Mouse (Mus musculus): ENCODE measurements at regions not wholly inside any gene's neighbourhood (a gene's known extent, or its start where the extent isn't known, plus 50 kb on each side); places are given as distances from the start of the nearest gene placed in this dataset.

DNA sequence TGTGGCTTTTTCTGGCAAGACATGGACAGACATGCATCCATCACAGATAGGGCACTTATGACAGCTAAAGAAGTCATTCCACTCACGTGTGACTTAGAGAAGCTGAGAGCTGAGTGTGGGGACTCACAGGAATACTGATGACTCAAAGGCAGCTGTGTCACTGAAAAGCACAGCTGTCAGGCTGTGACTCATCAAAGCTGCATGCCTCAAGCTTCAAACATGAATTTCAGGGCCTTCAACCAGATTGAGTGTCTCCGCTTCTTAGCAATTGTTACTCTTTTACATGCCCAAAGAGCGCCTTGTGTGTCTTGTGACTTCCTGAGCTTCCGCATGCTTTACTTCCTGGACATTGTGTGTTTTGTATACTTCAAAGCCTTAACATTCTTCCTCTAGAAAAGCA is 276.2 kb upstream of the Chrm3 start:
- TF ChIP-seq CTCF (IDR thresholded peaks at IDR 0.05; ENCODE audit: insufficient read depth, low read depth, low read length), result no peak
- no peak for TF ChIP-seq POLR2A (IDR thresholded peaks at IDR 0.05; ENCODE audit: insufficient read depth, low read depth, low read length)
